Mouse (Mus musculus): Measurements from ENCODE around the gene Gm12569. TPM values are rescaled to one million over a fixed set of nuclear protein-coding genes. Genes with fewer than 3 reads are reported as not detected.

Gm12569 gene
- polyA plus RNA-seq (2014; fragmentation: Illumina TruSeq; extraction: RNeasy Lipid Tissue Mini Kit (QIAGEN cat#74804); ENCODE audit: low read depth, low replicate concordance) = not detected

GRCm38 (mm10) chr11:51220308-51220707 is at the start of gene Gm12569:
TSS of gene Gm12569 (plus strand) at chr11:51220473.

GRCm38 (mm10) chr11:51261680-51262219 is 41.5 kb downstream of the Gm12569 start, which contains the start of gene Clk4:
TSS of gene Clk4 (plus strand) at chr11:51261730.

GRCm38 (mm10) chr11:51262342-51263285 is 42.3 kb downstream of the Gm12569 start, which contains the start of gene BC049762:
TSS of gene BC049762 (minus strand) at chr11:51263046.

Other genes with a start within 250 kb of the Gm12569 start
- gene Olfr1377, start 238.5 kb upstream of the Gm12569 start, polyA plus RNA-seq (2014; fragmentation: Illumina TruSeq; extraction: RNeasy Lipid Tissue Mini Kit (QIAGEN cat#74804); ENCODE audit: low read depth, low replicate concordance) = not detected
- not detected for gene Olfr51, start 216.9 kb upstream of the Gm12569 start, polyA plus RNA-seq (2014; fragmentation: Illumina TruSeq; extraction: RNeasy Lipid Tissue Mini Kit (QIAGEN cat#74804); ENCODE audit: low read depth, low replicate concordance)
- not detected for gene Olfr54, start 206.2 kb upstream of the Gm12569 start, polyA plus RNA-seq (2014; fragmentation: Illumina TruSeq; extraction: RNeasy Lipid Tissue Mini Kit (QIAGEN cat#74804); ENCODE audit: low read depth, low replicate concordance)
- not detected for gene Olfr1375, start 172.4 kb upstream of the Gm12569 start, polyA plus RNA-seq (2014; fragmentation: Illumina TruSeq; extraction: RNeasy Lipid Tissue Mini Kit (QIAGEN cat#74804); ENCODE audit: low read depth, low replicate concordance)
- 9.4 TPM for gene Zfp354a, start 161.2 kb upstream of the Gm12569 start, polyA plus RNA-seq (2014; fragmentation: Illumina TruSeq; extraction: RNeasy Lipid Tissue Mini Kit (QIAGEN cat#74804); ENCODE audit: low read depth, low replicate concordance)
- gene Clk4, start 41.3 kb downstream of the Gm12569 start, polyA plus RNA-seq (2014; fragmentation: Illumina TruSeq; extraction: RNeasy Lipid Tissue Mini Kit (QIAGEN cat#74804); ENCODE audit: low read depth, low replicate concordance) = 318 TPM
- not detected for gene BC049762, start 42.6 kb downstream of the Gm12569 start, polyA plus RNA-seq (2014; fragmentation: Illumina TruSeq; extraction: RNeasy Lipid Tissue Mini Kit (QIAGEN cat#74804); ENCODE audit: low read depth, low replicate concordance)
- 2.9 TPM for gene Col23a1, start 69.4 kb downstream of the Gm12569 start, polyA plus RNA-seq (2014; fragmentation: Illumina TruSeq; extraction: RNeasy Lipid Tissue Mini Kit (QIAGEN cat#74804); ENCODE audit: low read depth, low replicate concordance)

Data from sigmoid colon, adult 10 weeks (tissue).